Comparison of ENCODE assay signal across 15 mouse cellular contexts in the genomic region with DNA sequence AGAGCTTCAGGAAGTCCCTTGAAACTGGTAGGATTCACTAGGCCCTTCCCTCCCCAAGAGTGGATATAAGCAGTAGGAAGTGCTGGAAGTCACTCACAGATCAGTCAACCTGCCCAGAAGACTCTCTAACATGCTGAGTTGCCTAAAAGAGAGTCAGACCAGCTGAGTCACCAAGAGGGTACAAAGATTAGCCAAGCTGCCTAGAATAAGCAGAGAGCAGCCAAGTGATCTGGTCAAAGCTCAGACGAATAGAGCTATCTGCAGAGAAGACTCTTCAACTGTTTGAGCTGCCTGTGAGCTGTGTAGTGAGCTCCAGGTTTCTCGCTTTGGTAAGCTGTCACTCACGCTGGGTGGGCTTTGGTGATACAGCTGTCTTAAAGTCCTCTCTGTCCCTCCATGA.
"Had no signal": no experiment of that assay in that cellular context is flagged by ENCODE, and none has a peak within 500 bp of the region (broad histone marks: within the 10 kb centered on the region; RNA-seq: fewer than 3 reads in every experiment).

No protein-coding gene starts in this region.

- H3K27ac ChIP-seq: intestine, embryonic 15.5 days; limb, embryonic 13.5 days; liver, embryonic 12.5 days; midbrain, embryonic 15.5 days; neural tube, embryonic 13.5 days had no signal

- H3K4me1 ChIP-seq: intestine, embryonic 15.5 days; liver, embryonic 12.5 days; midbrain, embryonic 15.5 days had no signal

- H3K9me3 ChIP-seq: intestine, embryonic 15.5 days; limb, embryonic 13.5 days; liver, embryonic 12.5 days; midbrain, embryonic 15.5 days; neural tube, embryonic 13.5 days had no signal

- H3K4me2 ChIP-seq: intestine, embryonic 15.5 days; limb, embryonic 13.5 days; liver, embryonic 12.5 days; lung, embryonic 14.5 days; midbrain, embryonic 11.5 days; midbrain, embryonic 15.5 days; neural tube, embryonic 13.5 days had no signal

- H3K27me3 ChIP-seq: intestine, embryonic 15.5 days; liver, embryonic 12.5 days; midbrain, embryonic 15.5 days; neural tube, embryonic 13.5 days had no signal

- ATAC-seq: intestine, embryonic 15.5 days; liver, embryonic 12.5 days; midbrain, embryonic 15.5 days had no signal

- H3K9ac ChIP-seq: intestine, embryonic 15.5 days; limb, embryonic 13.5 days; liver, embryonic 12.5 days; lung, embryonic 14.5 days; midbrain, embryonic 15.5 days; neural tube, embryonic 13.5 days had no signal

- H3K36me3 ChIP-seq: intestine, embryonic 15.5 days; limb, embryonic 13.5 days; liver, embryonic 12.5 days; midbrain, embryonic 15.5 days; neural tube, embryonic 13.5 days had no signal

- DNase-seq: left cerebral cortex, postnatal 4 days; lung, embryonic 14.5 days; lung, postnatal 10 days; lung, postnatal 4 days; retina, postnatal 1 day; right cerebral cortex, postnatal 4 days; spleen, adult 18-20 months; thymus, adult 2 months; thymus, postnatal 25 days had no signal

- H3K4me3 ChIP-seq: intestine, embryonic 15.5 days; limb, embryonic 13.5 days; liver, embryonic 12.5 days; midbrain, embryonic 15.5 days; neural tube, embryonic 13.5 days had no signal
